Mouse (Mus musculus) heart, postnatal 0 days (tissue): ENCODE results near the gene Nup107. TPM values are rescaled to one million over a fixed set of nuclear protein-coding genes. Genes with fewer than 3 reads are reported as not detected.

Experiments used
- ATAC-seq: fragments of 200-750 bp; cut with Nextera tagmentation; 2 replicates; pipeline ENCODE4 v1.8.0; 2017; ENCODE audit warnings: low read depth, moderate number of reproducible peaks, moderate library complexity; ENCODE audit not compliant: insufficient read depth
- DNase-seq: peaks from one replicate; pipeline ENCODE4 v3.0.0-alpha.2; 2016; ENCODE audit warnings: low spot score
- H3K27ac ChIP-seq: fragments of 300-500 bp; sonication (generic); 2 replicates; pipeline ENCODE4 v1.5.1; 2014; ENCODE audit warnings: low read depth, mild to moderate bottlenecking
- H3K27me3 ChIP-seq: fragments of 300-500 bp; sonication (generic); 2 replicates; pipeline ENCODE4 v1.6.1; 2014; ENCODE audit warnings: low read length, mixed read lengths; ENCODE audit not compliant: control insufficient read depth, insufficient read depth
- H3K36me3 ChIP-seq: fragments of 300-500 bp; sonication (generic); replicated peaks from 2 replicates; pipeline ENCODE4 v1.6.1; 2014; ENCODE audit warnings: low read length, mixed read lengths; ENCODE audit not compliant: control insufficient read depth, insufficient read depth
- H3K4me1 ChIP-seq: fragments of 300-500 bp; sonication (generic); 2 replicates; pipeline ENCODE4 v1.6.1; 2014; ENCODE audit warnings: antibody characterized with exemption; ENCODE audit not compliant: control insufficient read depth, insufficient read depth
- H3K4me2 ChIP-seq: fragments of 300-500 bp; sonication (generic); 2 replicates; pipeline ENCODE4 v1.6.1; 2014; ENCODE audit warnings: low read depth, mild to moderate bottlenecking, low read length, moderate library complexity
- H3K4me3 ChIP-seq: fragments of 300-500 bp; sonication (generic); 2 replicates; pipeline ENCODE4 v1.5.1; 2014; ENCODE audit warnings: low read depth, low read length
- H3K9ac ChIP-seq: fragments of 300-500 bp; sonication (generic); replicated peaks from 2 replicates; pipeline ENCODE4 v1.6.1; 2014; ENCODE audit warnings: low read depth, low read length, mixed read lengths
- H3K9me3 ChIP-seq: fragments of 300-500 bp; sonication (generic); replicated peaks from 2 replicates; pipeline ENCODE4 v1.6.1; 2016; ENCODE audit warnings: low read length; ENCODE audit not compliant: control insufficient read depth
- CTCF ChIP-seq: IDR thresholded peaks from 2 replicates; pipeline ENCODE4 v1.5.1; 2016; ENCODE audit warnings: antibody characterized with exemption, control low read depth, low read depth
- EP300 ChIP-seq: IDR thresholded peaks from 2 replicates; pipeline ENCODE4 v1.6.1; 2016; ENCODE audit warnings: antibody characterized with exemption, low read depth
- WGBS: fragments of 180-500 bp; shearing (Covaris S2); extraction: QIAGEN DNeasy Blood & Tissue Kit; methylation state at CpG from one replicate; pipeline ENCODE4 v1.1.7; 2014; 5-methylcytosine and 5-hydroxymethylcytosine counted together
- polyA plus RNA-seq: library from polyadenylated mRNA; unstranded; fragments of >200 nt; fragmentation: Nextera tagmentation; extraction: Ambion mirVana; gene quantifications from 2 replicates; pipeline ENCODE4 v1.2.1, GENCODE M21; 2015
- total RNA-seq: library from RNA; depleted of rRNA; stranded (reverse); fragments of >200 nt; gene quantifications from 2 replicates; pipeline ENCODE4 v1.2.3, GENCODE M21; 2014; ENCODE audit warnings: low replicate concordance

Nup107 gene
- total and polyA plus RNA-seq, 2 experiments from 2014 or later, result 18.6 to 23.6 TPM

DNA sequence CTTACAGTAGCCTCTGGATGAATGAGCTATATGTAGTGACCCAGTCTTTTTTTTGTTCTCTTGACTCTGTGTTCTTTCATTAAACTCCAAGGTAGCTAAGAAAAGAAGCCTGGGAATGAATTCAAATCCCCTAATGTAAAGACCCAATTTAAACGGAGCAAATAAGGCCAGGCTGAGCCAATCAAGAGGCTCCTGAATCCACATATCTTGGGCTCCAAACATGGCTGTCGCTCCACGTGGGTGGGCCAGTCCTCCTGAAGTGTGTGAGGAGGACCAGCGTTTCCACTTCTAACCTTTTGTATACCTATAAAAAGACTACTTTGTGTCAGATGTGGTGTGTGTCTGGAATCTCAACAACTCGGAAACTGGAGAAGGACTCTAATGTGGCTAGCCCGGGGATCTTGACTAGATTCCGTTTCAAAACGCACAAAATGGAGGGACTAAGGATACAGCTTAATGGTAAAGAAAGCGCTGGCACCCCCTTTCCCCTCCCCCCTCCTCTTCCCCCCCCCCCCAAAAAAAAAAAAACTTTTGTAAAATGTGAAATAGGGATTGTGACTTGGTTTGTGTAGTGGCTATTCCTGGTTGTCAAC lies 64.9 kb downstream of the Nup107 start:
- Histone ChIP-seq H3K27ac (no peak overlapping the region), H3K9me3 (no peaks in the 10 kb centered on the region), H3K4me1 (no peaks in the 10 kb centered on the region), H3K27me3 (no peaks in the 10 kb centered on the region), H3K9ac (no peak overlapping the region), H3K4me3 (no peak overlapping the region), H3K36me3 (no peaks in the 10 kb centered on the region), H3K4me2 (no peak overlapping the region)
- TF ChIP-seq EP300, result no peak
- TF ChIP-seq CTCF, result no peak
- 74% methylated on average over 9 of the region's 9 CpGs for WGBS
- ATAC-seq (no peak), DNase-seq (no peak)

DNA sequence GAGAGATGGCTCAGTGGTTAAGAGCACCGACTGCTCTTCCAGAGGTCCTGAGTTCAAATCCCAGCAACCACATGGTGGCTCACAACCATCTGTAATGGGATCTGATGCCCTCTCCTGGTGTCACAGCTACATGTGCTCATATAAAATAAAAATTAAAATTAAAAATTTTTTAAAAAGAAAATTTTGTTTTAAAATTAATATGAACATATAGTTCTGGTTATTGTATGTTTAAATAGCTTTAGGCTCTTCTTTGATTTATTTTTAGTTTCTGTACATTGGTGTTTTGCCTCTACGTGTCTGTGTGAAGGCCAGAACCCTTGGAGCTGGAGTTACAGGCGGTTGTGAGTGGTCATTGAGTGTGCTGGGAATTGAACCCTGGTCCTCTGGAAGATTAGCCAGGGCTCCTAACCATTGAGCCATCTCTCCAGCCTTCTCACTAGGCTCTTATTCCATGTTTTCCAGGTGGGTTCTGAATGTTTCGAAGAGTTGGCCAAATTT lies 65.6 kb downstream of the Nup107 start:
- WGBS, result 94% methylated on average over 4 of the region's 4 CpGs
- no peak overlapping the region for H3K4me3 ChIP-seq
- no peak for ATAC-seq
- no peaks in the 10 kb centered on the region for H3K27me3 ChIP-seq
- no peaks in the 10 kb centered on the region for H3K36me3 ChIP-seq
- H3K4me2 ChIP-seq, result no peak overlapping the region
- H3K9me3 ChIP-seq, result no peaks in the 10 kb centered on the region
- no peaks in the 10 kb centered on the region for H3K4me1 ChIP-seq
- no peak overlapping the region for H3K27ac ChIP-seq
- no peak for TF ChIP-seq CTCF
- no peak for TF ChIP-seq EP300
- no peak for DNase-seq
- no peak overlapping the region for H3K9ac ChIP-seq

DNA sequence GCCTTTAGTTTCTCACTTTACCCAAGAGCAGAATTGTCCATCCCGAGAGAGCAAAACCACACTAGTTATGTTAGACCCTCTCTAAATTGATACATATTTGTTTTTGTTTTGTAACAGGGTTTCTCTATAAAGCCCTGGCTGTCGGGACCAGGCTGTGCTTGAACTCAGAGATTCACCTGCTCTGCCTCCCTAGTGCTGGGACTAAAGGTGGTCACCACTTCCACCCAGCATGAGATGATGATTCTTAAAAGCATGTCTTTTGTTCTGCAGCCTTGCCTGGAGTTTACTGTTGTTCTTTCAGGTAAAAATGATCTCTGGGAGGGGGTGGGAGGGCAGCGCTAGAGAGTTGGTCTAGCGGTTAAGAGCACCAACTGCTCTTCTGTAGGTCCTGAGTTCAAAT lies 66.2 kb downstream of the Nup107 start:
- ATAC-seq, result no peak
- no peak overlapping the region for H3K4me3 ChIP-seq
- no peaks in the 10 kb centered on the region for H3K27me3 ChIP-seq
- H3K9me3 ChIP-seq, result no peaks in the 10 kb centered on the region
- H3K9ac ChIP-seq, result no peak overlapping the region
- TF ChIP-seq CTCF (no peak), EP300 (no peak)
- H3K4me2 ChIP-seq, result no peak overlapping the region
- DNase-seq, result no peak
- WGBS, result 89% methylated on average over 4 of the region's 4 CpGs
- no peak overlapping the region for H3K27ac ChIP-seq
- H3K4me1 ChIP-seq, result no peaks in the 10 kb centered on the region
- no peaks in the 10 kb centered on the region for H3K36me3 ChIP-seq

DNA sequence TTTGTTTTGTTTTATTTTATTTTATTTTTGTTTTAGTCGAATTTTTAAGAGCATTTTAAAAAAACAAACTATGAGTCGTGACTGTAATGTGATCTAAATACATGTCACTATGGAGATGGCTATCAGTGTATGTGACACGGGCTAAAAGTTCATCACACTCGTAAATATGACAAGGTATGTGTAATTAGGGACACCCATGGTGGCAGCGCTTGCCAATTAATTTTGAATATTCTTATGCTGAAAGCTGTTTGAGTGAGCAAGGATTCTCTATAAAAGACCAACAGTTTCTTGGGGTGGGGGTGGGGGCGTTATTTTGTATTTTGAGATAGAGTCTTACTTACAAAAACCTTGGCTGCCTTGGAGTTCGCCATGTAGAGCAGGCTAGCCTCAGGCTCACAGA lies 66.8 kb downstream of the Nup107 start:
- ATAC-seq, result no peak
- TF ChIP-seq EP300, result no peak
- TF ChIP-seq CTCF, result no peak
- Histone ChIP-seq H3K4me2 (no peak overlapping the region), H3K4me1 (no peaks in the 10 kb centered on the region), H3K36me3 (no peaks in the 10 kb centered on the region), H3K27me3 (no peaks in the 10 kb centered on the region), H3K9ac (no peak overlapping the region), H3K9me3 (no peaks in the 10 kb centered on the region), H3K27ac (no peak overlapping the region), H3K4me3 (no peak overlapping the region)
- 66% methylated on average over 7 of the region's 7 CpGs for WGBS
- no peak for DNase-seq

DNA sequence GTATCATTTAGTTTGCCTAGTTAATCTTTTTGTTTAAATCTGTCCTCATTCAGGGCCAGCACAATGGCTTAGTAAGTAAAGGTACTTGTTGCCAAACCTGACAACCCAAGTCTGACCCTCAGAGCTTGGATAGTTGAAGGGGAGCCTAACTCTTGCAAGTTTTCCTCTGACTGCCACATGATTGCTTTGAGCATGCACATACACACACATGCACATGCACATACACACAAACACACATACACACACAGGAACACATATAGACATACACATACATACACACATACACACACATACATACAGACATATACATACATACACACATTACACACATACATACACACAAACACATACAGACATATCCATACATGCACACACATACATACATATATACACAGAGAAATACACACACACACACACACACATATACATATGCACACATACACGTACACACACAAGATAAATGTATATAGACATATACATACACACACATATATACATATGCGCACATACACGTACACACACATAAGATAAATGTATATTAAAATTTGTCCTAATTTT lies 67.6 kb downstream of the Nup107 start:
- ATAC-seq (no peak), DNase-seq (no peak)
- no peaks in the 10 kb centered on the region for H3K27me3 ChIP-seq
- H3K9me3 ChIP-seq, result no peaks in the 10 kb centered on the region
- no peak overlapping the region for H3K9ac ChIP-seq
- H3K4me2 ChIP-seq, result no peak overlapping the region
- H3K4me3 ChIP-seq, result no peak overlapping the region
- TF ChIP-seq CTCF (no peak), EP300 (no peak)
- H3K27ac ChIP-seq, result no peak overlapping the region
- no peaks in the 10 kb centered on the region for H3K4me1 ChIP-seq
- no peaks in the 10 kb centered on the region for H3K36me3 ChIP-seq
- 93% methylated on average over 3 of the region's 3 CpGs for WGBS

DNA sequence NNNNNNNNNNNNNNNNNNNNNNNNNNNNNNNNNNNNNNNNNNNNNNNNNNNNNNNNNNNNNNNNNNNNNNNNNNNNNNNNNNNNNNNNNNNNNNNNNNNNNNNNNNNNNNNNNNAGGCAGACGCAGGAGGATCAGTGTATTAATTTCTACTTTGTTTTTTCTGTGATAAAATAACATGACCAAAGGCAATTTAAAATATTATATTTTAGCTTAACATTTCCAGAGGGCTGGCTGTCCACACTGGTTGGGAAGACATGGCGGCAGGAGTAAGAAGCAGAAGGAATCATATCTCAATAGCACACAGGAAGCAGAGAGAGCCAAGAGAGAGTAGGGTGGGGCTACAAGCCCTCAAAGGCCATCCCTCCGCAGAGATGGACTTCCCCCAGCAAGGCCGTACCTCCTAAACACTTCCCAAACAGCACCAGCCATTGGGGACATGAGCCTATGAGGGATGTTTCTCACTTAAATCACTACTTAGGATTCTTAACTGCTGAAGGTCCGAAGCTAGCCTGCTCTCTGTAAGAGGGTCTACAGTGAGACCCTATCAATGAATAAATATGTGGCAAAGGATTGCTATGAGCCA lies 68.3 kb downstream of the Nup107 start:
- Histone ChIP-seq H3K9me3 (no peaks in the 10 kb centered on the region), H3K4me1 (no peaks in the 10 kb centered on the region), H3K9ac (no peak overlapping the region), H3K4me3 (no peak overlapping the region), H3K4me2 (no peak overlapping the region), H3K27me3 (no peaks in the 10 kb centered on the region), H3K36me3 (no peaks in the 10 kb centered on the region), H3K27ac (no peak overlapping the region)
- DNase-seq, result no peak
- WGBS, result 73% methylated on average over 5 of the region's 5 CpGs
- TF ChIP-seq CTCF, result no peak
- no peak for TF ChIP-seq EP300
- no peak for ATAC-seq
